Mouse (Mus musculus) lung, postnatal 0 days (tissue): ENCODE data around the gene Ush1c.

Experiments
- CTCF ChIP-seq: IDR thresholded peaks from 2 replicates; pipeline ENCODE4 v1.5.1; 2016; ENCODE audit warnings: antibody characterized with exemption, mild to moderate bottlenecking
- EP300 ChIP-seq: IDR thresholded peaks from 2 replicates; pipeline ENCODE4 v1.6.1; 2016; ENCODE audit warnings: antibody characterized with exemption, mild to moderate bottlenecking, control low read depth

DNA sequence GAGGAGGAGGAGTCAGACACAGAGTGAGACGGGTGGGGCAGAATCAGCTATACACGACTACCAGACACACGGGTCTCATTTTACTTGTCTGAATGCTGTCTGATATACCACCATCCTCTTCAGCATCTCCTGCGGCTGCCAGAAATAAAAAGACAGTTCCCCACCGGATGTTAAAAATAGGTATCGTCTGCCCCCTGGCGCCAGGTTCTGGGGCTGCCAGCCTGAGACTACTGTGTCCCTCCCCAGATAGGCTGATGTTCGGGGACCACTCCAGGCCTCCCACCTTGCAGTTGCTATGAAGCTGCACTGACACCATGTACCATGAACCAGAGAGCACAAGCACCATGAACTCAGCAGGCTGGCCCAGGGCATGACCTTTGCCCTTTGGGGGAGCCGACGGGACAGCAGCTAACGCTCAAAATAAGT, 34.2 kb downstream of the Ush1c start:
- TF ChIP-seq CTCF (peak; percentile 55), EP300 (no peak)
